Mouse (Mus musculus) G1E-ER4 (cell line): Measurements from ENCODE around the gene Masp1. TPM values are rescaled to one million over a fixed set of nuclear protein-coding genes. Genes with fewer than 3 reads are reported as not detected.

ENCODE experiments used
- GATA1 ChIP-seq: IDR thresholded peaks from one replicate; pipeline ENCODE4 v1.8.0; 2012; ENCODE audit warnings: low read length, inconsistent platforms
- polyA plus RNA-seq: library from polyadenylated mRNA; stranded (reverse); fragments of >175 nt; gene quantifications from 2 replicates; pipeline ENCODE4 v1.2.3, GENCODE M21; 2012

Gene Masp1
- polyA plus RNA-seq, 1 experiment = not detected

DNA sequence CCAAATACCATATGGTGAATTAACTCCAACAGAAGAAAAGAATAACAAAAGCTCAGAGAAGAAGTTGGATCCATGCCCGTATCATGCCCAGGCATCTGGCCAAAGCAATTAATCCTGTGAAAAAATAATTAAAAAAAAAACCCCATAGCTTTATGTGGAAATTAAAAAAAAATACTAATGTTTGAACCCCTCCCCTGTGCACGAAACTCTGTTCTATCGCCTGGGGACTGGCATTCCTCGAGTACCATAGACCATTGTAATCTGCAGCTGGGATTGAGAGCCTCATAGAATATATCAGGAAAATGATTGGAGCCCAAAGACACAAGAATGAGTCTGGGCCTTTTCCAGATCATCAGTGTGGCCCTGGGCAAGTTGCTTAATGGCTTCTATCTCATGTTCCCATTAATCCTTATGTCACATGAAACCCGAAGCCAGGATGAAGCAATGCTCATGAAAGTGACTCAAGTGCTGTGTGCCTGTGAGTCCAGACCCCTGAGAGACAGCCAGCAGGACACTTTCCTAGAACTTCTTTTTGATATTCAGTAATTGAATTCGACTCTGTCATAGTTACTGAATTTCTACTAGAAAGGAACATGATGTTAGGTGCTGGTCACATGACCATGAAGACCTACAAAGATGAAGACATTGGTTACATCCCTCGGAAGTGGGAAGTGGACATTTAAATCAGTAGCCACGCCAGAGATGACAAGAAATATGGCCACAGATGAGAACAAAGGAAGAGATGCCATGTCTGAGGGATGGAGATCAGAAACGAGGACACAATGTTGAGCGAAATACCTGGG lies 1.8 kb downstream of the Masp1 start:
- TF ChIP-seq GATA1 = no peak

GRCm38 (mm10) chr16:23517754-23518566 lies 2.7 kb downstream of the Masp1 start:
- TF ChIP-seq GATA1 = no peak

GRCm38 (mm10) chr16:23517230-23517629 lies 3.4 kb downstream of the Masp1 start:
- no peak for TF ChIP-seq GATA1

GRCm38 (mm10) chr16:23516606-23517005 lies 4.0 kb downstream of the Masp1 start:
- TF ChIP-seq GATA1 = no peak

DNA sequence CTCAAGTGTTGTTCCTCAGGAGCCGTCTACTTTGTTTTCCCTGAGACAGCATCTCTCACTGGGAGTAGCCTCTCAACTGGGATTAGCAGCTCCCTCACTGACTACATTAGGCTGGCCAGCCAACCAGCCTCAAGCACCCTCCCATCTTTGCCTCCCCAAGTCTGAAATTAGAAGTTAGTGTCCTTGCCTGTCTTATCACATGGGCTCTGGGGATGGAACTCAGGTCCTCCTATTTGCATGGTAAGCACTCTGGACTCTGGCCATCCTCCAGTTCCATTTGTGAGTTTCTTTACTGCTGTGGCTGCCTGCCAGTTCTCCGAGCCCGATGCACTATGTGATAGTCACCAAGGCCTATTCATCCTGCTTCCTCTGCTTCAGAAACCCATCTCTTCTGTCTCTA lies 4.8 kb downstream of the Masp1 start:
- TF ChIP-seq GATA1 = no peak

- no peak for TF ChIP-seq GATA1
These were observed 7.2 kb downstream of the Masp1 start for GRCm38 (mm10) chr16:23513401-23513800.

DNA sequence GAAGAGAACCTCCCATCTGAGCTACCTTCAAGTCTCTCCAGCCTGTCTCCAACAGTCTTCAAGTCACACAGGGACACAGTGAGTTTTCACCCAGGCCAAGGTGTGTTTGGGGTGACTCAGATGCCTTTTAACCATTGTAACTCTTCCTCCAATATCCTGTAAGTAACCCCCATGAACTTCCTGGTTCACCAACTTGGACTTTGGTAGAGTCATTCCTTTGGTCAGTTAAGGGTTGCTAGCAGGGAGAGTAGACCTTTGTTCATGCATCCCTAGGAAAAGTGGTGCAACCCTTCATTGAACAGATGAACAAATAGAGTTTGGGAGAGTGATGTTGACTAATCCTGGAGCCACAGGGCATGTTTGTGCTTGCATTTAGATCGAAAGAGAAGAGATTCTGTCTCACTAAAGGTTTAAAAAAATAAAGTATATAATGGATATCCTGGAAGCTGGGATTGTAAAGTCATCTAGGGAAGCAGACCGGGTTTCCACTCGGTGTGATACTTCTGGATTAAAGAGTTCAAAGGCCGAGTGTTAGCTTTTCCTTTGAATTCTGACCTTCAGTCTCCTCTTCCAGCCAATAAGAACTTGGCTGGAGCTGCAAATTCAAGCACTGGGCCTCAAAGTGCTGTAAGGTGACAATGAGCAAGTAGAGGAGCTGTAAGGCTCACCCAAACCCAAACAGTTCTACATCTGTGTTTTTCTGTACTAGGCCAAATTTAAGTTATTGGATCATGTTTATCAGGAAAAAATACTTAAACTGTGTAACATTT lies 9.3 kb downstream of the Masp1 start:
- TF ChIP-seq GATA1 = no peak

- no peak for TF ChIP-seq GATA1
These were observed 14.5 kb downstream of the Masp1 start for GRCm38 (mm10) chr16:23505904-23506687.

- TF ChIP-seq GATA1 = no peak
These were observed 16.3 kb downstream of the Masp1 start for GRCm38 (mm10) chr16:23504320-23504744.

DNA sequence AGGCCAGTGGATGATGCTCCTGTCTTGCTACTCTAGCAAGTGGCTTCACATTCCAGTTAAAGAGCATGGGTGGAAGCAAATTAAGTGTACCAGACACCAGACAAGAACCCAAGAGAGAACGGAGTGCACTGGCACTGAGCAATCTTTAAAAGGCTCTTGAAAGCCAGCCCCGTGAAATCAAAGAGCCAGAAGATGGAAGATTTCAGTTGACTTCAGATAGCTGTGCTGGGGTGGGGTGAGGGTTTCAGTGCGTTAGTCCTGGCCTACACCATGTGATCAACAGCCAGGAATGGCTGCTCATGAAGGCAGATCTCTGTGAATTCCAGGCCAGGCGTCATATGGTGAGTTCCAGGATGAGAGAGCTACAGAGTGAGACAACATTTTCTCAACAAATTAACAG lies 17.3 kb downstream of the Masp1 start:
- TF ChIP-seq GATA1 = no peak

DNA sequence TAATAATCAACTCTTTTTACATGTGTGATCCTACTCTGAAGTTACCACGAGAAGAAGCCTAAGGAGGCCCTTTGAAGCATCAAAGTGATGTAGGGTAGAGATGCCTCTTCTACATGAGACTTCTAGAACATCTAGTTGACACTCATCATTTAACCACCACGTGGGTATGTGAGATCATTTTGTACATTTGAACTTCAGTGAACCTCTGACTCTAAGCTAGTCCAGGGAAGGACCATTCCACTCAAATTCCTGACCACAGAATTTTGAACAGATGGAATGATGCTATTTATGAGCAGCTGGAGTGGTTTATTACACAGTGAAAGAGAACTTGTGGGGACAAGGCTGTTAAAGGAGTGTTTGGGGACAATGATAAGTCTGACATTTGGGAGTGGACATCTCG lies 18.1 kb downstream of the Masp1 start:
- TF ChIP-seq GATA1 = no peak

GRCm38 (mm10) chr16:23501288-23501687 lies 19.3 kb downstream of the Masp1 start:
- TF ChIP-seq GATA1 = no peak

DNA sequence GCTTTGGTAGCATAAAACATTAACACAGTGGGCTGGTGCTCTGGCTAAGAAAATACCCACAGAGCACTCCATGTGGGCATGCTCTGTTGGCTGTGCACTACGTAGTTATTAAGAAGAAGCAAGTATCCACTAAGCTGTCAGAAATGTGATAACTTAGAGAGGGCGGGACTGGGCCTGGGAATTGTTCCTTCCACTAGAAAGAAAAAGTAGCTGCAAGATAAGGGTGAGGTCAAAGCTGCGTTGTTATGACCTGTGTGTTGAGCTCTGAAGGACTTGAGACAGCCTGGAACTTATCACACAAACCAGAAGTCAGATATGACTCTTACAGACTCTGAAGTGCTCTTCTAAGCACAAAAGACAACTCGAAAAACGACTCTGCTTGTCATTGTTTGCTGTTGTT lies 20.1 kb downstream of the Masp1 start:
- TF ChIP-seq GATA1 = no peak

DNA sequence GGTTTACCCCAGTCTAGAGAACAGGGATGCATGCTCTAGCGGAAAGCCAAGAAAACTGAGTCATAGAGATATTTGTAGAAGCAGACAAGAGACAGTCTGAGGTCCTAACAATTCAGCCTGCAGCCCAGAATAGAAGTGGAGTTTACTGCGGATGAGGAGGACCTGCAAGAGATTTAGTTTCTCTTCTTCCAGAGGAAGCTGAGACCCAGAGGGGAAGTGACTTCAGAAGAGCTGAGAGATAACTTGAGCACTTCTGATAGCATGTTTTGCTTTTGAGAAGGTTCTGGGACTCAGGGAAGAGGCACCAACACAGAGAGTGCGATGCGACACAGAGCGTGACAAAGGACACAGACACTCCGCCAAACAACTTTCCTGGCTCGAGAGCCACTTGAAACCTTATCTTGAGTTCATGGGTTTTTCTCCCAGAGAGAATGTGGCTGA lies 21.9 kb downstream of the Masp1 start:
- TF ChIP-seq GATA1 = no peak

GRCm38 (mm10) chr16:23497881-23498280 lies 22.7 kb downstream of the Masp1 start:
- no peak for TF ChIP-seq GATA1

- TF ChIP-seq GATA1 = no peak
These were observed 23.2 kb downstream of the Masp1 start for GRCm38 (mm10) chr16:23497440-23497839.
